Mouse (Mus musculus): ENCODE measurements at regions not wholly inside any gene's neighbourhood (a gene's known extent, or its start where the extent isn't known, plus 50 kb on each side); places are given as distances from the start of the nearest gene placed in this dataset.
"Not testable (repeated sequence)": the region's sequence is repeated elsewhere in the genome, so short reads cannot be mapped to it uniquely, and the experiment has no call there.

DNA sequence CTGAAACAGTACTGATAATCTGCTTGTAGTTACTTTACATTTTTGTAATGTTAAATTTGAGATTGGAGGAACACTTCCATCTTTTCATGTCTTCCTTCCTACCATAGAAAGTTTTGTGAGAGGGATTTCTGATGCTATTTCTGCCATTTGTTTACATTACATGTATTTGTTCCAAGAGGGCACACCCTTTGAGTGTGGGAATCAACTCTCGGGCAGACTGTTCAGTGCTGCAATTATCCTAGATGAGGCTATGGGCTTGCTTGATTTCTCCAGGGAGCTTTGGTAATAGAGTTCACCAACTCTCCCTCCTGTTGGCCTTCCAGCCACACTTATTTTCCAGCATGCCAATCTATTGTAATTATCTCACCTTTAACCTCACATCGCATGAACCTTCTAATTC, 52.4 kb downstream of the Gm13691 start:
- no peak for DNase-seq (ENCODE audit: low spot score)

DNA sequence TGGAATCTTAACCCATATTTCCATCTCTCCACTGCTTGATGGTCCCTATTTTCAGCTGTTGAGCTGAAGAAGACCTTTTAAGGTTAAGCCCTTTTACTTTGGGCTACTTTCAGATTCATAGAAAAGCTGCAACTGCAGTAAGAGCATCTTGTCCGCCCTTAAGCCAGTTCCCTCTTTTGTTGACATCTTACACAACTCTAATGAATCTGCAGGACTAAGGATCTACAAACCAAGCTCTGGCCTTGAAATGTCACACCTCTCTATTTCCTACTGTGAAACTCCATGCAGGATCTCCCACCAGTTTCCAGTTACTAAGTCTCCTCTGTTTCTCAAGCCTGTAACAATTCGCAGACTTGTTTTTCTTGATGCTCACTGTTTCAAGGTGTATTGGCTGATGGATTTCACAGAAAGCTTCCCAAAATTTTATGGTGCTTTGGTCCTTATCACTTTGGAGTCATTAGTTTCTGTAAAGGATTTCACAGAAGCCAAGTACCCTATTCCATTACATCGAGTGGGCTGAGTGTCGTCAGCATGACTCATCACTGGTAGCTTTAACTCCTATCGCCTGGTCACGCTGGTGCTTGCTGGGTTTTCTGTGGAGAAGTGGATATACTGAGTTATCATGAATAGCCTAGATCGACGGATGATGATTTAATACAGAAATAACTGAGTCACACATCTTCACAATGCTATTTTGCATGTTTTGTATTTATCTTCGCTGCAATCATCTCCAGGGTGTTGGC, 58.2 kb downstream of the Gm13691 start:
- DNase-seq (ENCODE audit: low spot score): no peak

DNA sequence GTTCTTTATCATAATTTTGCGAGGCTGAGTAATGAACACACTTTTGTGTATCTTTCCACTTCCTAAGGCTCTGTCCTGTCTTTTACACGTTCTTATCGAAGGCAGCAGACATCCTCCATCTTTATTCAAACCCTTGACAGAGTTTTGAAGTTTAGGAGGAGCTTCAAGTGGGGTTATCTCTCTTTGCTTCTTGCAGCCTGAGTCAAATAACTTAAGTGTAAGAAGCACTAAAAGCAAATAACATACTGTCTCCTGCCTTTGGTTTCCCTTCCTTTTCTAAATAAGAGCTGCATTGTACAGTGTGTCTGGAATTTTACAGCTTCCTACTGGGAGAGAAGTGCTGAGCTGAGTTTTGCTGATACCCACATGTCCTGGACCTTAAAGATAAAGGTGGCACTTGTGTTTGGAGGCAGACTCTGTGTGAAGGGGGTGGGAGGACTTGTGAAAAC, 61.6 kb downstream of the Gm13691 start:
- DNase-seq (ENCODE audit: low spot score): no peak

GRCm38 (mm10) chr2:84059246-84059645, 68.9 kb downstream of the Gm13691 start:
- no peak for DNase-seq (ENCODE audit: low spot score)

DNA sequence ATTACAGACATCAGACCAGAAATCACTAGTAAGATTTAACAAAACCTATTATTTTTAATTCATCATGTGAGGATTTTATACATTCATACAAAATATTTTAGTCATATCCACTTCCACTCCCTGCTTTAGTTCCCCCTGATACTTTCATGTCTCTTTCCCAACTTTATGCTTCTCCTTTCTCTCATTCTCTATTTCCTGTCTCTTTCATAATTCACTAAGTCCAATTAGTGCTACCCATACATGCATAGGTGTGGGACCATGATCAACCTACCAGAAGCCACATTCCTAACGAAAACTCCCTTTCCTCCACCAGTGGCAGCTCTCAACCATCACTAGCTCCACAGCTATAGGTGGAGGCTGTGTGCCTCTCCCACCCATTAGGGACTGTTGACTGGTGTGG, 70.9 kb downstream of the Gm13691 start:
- no peak for DNase-seq (ENCODE audit: low spot score)

- DNase-seq (ENCODE audit: low spot score): no peak
Measured at GRCm38 (mm10) chr2:84064371-84064770, 74.0 kb downstream of the Gm13691 start.

- DNase-seq (ENCODE audit: low spot score): no peak
Measured at GRCm38 (mm10) chr2:84065061-84065460, 74.7 kb downstream of the Gm13691 start.

DNA sequence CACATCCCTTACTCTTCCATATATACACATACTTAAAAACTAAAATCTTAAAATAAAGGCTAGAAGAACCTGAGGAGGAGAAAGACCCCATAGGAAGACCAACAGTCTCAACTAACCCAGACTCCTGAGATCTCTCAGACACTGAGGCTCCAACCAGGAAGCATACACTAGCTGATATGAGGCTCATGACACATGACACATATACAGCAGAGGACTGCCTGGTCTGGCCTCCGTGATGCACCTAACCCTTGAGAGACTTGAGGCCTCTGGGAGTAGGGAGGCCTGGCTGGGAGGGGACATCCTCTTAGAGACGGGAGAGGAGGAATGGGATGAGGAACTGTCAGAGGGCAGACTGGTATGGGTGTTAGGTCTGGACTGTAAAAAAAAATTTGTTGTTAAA, 75.4 kb downstream of the Gm13691 start:
- no peak for DNase-seq (ENCODE audit: low spot score)

GRCm38 (mm10) chr2:84066151-84066693, 75.9 kb downstream of the Gm13691 start:
- DNase-seq (ENCODE audit: low spot score): no peak

- no peak for DNase-seq (ENCODE audit: low spot score)
Measured at GRCm38 (mm10) chr2:84066785-84067526, 76.6 kb downstream of the Gm13691 start.

- no peak for DNase-seq (ENCODE audit: low spot score)
Measured at GRCm38 (mm10) chr2:84068617-84069016, 78.3 kb downstream of the Gm13691 start.

DNA sequence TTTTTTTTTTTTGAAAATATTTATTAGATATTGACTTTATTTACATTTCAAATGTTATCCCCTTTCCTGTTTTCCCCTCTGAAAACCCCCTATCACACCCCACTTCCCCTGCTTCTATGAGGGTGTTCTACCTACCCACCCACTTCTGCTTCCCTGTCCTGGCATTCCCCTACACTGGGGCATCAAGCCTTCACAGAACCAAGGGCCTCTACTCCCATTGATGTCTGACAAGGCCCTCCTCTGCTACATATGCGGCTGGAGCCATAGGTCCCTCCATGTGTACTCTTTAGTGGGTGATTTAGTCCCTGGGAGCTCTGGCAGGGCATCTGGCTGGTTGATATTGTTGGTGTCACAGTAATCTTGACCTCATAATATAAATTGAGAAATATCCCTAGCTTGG, 79.1 kb downstream of the Gm13691 start:
- not testable (repeated sequence) for DNase-seq (ENCODE audit: low spot score)

- no peak for DNase-seq (ENCODE audit: low spot score)
Measured at GRCm38 (mm10) chr2:84072881-84073583, 82.7 kb downstream of the Gm13691 start.

GRCm38 (mm10) chr2:84075944-84076343, 85.6 kb downstream of the Gm13691 start:
- DNase-seq (ENCODE audit: low spot score): no peak

DNA sequence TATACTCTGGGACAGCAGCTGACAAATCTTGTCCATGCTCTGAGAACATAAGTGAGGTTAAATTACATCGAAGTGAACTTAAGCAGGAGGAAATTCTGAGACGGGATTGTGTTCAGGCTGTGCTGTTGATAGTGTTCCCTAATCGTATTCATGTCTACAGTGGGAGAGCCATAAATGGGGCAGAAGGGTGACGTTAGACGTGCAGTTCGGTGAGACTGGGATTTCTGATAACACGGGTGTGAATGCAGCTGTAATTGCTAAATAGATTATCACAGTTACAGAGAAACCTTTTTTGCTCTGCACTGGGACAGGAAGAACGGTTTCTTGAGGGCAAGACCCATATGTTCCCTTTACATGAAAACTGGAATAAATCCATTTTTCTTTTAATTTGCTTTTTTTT, 88.9 kb downstream of the Gm13691 start:
- no peak for DNase-seq (ENCODE audit: low spot score)

DNA sequence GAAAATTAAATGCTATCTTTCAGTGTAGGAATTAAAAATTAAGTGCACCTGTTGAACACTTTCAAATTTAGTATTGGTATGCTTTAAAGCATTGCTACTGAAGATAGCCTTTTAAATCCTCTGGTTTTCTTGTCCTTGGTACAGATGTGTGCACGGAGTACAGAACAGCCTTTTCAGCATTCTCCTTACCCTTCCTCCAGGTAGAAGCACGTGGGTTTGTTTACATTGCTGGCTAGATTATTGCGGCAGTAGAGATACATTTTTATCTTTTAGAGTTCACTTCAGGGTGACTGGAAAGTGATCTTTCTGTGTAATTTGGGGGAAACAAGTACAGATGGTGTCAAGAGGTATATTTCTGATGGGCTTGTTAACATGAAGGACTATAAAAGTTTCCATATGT, 89.9 kb downstream of the Gm13691 start:
- DNase-seq (ENCODE audit: low spot score): no peak

DNA sequence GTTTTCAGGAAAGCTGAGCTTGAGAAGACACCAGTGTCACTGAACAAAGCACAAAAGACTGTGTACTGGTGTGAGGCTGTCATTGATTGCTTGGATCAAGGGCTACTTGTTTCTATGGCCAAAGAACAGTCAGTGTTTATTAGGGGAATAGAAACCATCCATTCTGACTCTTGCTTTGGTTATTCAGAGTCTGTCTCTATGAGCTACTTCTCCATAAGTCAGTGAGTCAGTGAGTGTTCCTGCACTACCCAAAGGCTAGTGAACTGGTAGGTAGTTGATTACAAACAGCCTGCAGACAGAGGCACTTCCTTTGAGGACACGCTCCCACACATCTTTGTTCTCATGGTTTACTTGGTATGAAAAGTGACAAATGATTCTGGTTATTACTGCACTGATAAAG, 104.4 kb downstream of the Gm13691 start:
- no peak for DNase-seq (ENCODE audit: low spot score)

DNA sequence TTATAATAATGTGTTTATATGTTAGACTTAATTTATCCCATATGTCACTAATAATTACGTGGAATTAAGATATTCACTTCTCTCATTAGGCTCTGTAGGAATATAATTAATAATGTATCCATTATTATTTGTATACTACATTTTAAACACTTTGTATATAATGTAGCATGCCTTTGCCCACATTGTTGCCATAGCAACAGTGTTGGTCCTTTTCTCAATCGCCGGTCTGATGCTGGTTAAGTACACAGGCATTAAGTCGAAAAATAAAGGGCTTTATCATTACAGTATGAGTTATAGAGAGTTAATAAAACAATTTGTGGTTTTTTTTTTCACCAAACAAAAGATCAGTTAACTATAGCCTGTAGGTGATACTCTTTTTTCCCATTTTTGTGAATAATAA, 108.4 kb downstream of the Gm13691 start:
- no peak for DNase-seq (ENCODE audit: low spot score)

GRCm38 (mm10) chr2:84113562-84113961, 123.2 kb downstream of the Gm13691 start:
- DNase-seq (ENCODE audit: low spot score): no peak

- DNase-seq (ENCODE audit: low spot score): no peak
Measured at GRCm38 (mm10) chr2:84119839-84120238, 129.5 kb downstream of the Gm13691 start.

GRCm38 (mm10) chr2:84127586-84127985, 137.2 kb downstream of the Gm13691 start:
- no peak for DNase-seq (ENCODE audit: low spot score)

DNA sequence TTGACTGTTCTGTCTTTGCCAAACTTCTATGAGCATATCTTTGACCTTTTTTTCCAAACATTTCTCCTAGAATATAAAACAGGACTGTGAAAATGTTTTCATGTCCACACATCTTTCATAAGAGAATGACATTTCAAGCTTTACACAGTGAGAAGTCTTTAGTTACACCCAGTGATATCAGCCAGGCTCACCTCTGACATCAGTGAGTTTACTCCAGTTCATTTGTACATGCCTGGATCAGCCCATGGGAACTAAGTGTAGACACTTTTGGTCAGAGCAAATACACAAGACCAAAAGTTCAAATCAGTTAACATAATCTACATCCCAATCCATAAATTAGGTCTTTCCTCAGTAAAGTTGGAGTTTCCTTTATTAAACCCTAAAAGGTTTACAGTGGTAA, 171.4 kb downstream of the Gm13691 start:
- DNase-seq (ENCODE audit: low spot score): no peak

GRCm38 (mm10) chr2:84173450-84173849, 183.1 kb downstream of the Gm13691 start:
- DNase-seq (ENCODE audit: low spot score): no peak
